Mouse (Mus musculus) kidney, embryonic 15.5 days (tissue): ENCODE measurements at regions not wholly inside any gene's neighbourhood (a gene's known extent, or its start where the extent isn't known, plus 50 kb on each side); places are given as distances from the start of the nearest gene placed in this dataset.

Experiments used
- ATAC-seq: fragments of 200-750 bp; cut with Nextera tagmentation; replicated peaks from 2 replicates; pipeline ENCODE4 v1.8.0; 2017; ENCODE audit warnings: moderate TSS enrichment; ENCODE audit not compliant: low FRiP score
- H3K27ac ChIP-seq: fragments of 300-500 bp; sonication (generic); 2 replicates; pipeline ENCODE4 v1.5.1; 2015; ENCODE audit warnings: mild to moderate bottlenecking, inconsistent platforms
- H3K27me3 ChIP-seq: fragments of 300-500 bp; sonication (generic); 2 replicates; pipeline ENCODE4 v1.6.1; 2015; ENCODE audit warnings: inconsistent platforms
- H3K36me3 ChIP-seq: fragments of 300-500 bp; sonication (generic); 2 replicates; pipeline ENCODE4 v1.6.1; 2015; ENCODE audit warnings: inconsistent platforms
- H3K4me1 ChIP-seq: fragments of 300-500 bp; sonication (generic); 2 replicates; pipeline ENCODE4 v1.6.1; 2015; ENCODE audit warnings: inconsistent platforms
- H3K4me2 ChIP-seq: fragments of 300-500 bp; sonication (generic); 2 replicates; pipeline ENCODE4 v1.6.1; 2015; ENCODE audit warnings: moderate library complexity, mild to moderate bottlenecking, inconsistent platforms
- H3K4me3 ChIP-seq: fragments of 300-500 bp; sonication (generic); replicated peaks from 2 replicates; pipeline ENCODE4 v1.5.1; 2015; ENCODE audit warnings: mild to moderate bottlenecking, inconsistent platforms
- H3K9ac ChIP-seq: fragments of 300-500 bp; sonication (generic); 2 replicates; pipeline ENCODE4 v1.6.1; 2015; ENCODE audit warnings: mild to moderate bottlenecking, inconsistent platforms
- H3K9me3 ChIP-seq: fragments of 300-500 bp; sonication (generic); replicated peaks from 2 replicates; pipeline ENCODE4 v1.6.1; 2016; ENCODE audit warnings: inconsistent platforms
- WGBS: fragments of 180-500 bp; shearing (Covaris S2); methylation state at CpG from one replicate; pipeline ENCODE4 v1.1.7; 2015; ENCODE audit warnings: mixed read lengths; 5-methylcytosine and 5-hydroxymethylcytosine counted together

- H3K4me3 ChIP-seq, result no peak overlapping the region
- 0 out of 2 replicates have a peak, but pooled peaks cover 14% of the 10 kb centered on the region for H3K27me3 ChIP-seq
- H3K4me1 ChIP-seq, result no peaks in the 10 kb centered on the region
- no peak for ATAC-seq
- H3K36me3 ChIP-seq, result no peaks in the 10 kb centered on the region
- WGBS, result 53% methylated on average over 2 of the region's 2 CpGs
- no peak overlapping the region for H3K9ac ChIP-seq
- no peak overlapping the region for H3K4me2 ChIP-seq
- no peaks in the 10 kb centered on the region for H3K9me3 ChIP-seq
- no peak overlapping the region for H3K27ac ChIP-seq
Observed at GRCm38 (mm10) chrX:57950896-57951295, 71.6 kb upstream of the Zic3 start.

- H3K4me3 ChIP-seq, result no peak overlapping the region
- H3K9ac ChIP-seq, result no peak overlapping the region
- H3K4me1 ChIP-seq, result no peaks in the 10 kb centered on the region
- no peaks in the 10 kb centered on the region for H3K36me3 ChIP-seq
- WGBS, result 46% methylated on average over 3 of the region's 3 CpGs
- no peak overlapping the region for H3K4me2 ChIP-seq
- no peak for ATAC-seq
- H3K27ac ChIP-seq, result no peak overlapping the region
- 0 out of 2 replicates have a peak, but pooled peaks cover 14% of the 10 kb centered on the region for H3K27me3 ChIP-seq
- no peaks in the 10 kb centered on the region for H3K9me3 ChIP-seq
Observed at GRCm38 (mm10) chrX:57951301-57951700, 71.2 kb upstream of the Zic3 start.

- Histone ChIP-seq H3K27me3 (0 out of 2 replicates have a peak, but pooled peaks cover 14% of the 10 kb centered on the region), H3K4me3 (no peak overlapping the region)
- ATAC-seq, result no peak
Observed at GRCm38 (mm10) chrX:57954594-57955185, 67.8 kb upstream of the Zic3 start.

More at GRCm38 (mm10) chrX:57954594-57955185, 67.8 kb upstream of the Zic3 start:
- Histone ChIP-seq H3K27ac (no peak overlapping the region), H3K9ac (no peak overlapping the region), H3K4me1 (no peaks in the 10 kb centered on the region), H3K36me3 (no peaks in the 10 kb centered on the region), H3K9me3 (no peaks in the 10 kb centered on the region), H3K4me2 (no peak overlapping the region)
- WGBS, result 35% methylated on average over 3 of the region's 3 CpGs
